Mouse (Mus musculus) CD8-positive naive resting alpha-beta T cell, adult 2 months (primary cell): ENCODE results near the gene Trim31.
"Not testable (repeated sequence)": the region's sequence is repeated elsewhere in the genome, so short reads cannot be mapped to it uniquely, and the experiment has no call there.

Source experiments
- DNase-seq, 2 experiments: peaks; one replicate each; pipeline ENCODE4 v3.0.0; 2022; ENCODE audit warnings: low read depth in 2 of 2, low spot score in 2 of 2

Trim31 gene

GRCm38 (mm10) chr17:36897552-36898205 lies at the start of gene Trim31:
Gene Trim31, plus strand, starts transcription at chr17:36898118.
- DNase-seq = no peak

DNA sequence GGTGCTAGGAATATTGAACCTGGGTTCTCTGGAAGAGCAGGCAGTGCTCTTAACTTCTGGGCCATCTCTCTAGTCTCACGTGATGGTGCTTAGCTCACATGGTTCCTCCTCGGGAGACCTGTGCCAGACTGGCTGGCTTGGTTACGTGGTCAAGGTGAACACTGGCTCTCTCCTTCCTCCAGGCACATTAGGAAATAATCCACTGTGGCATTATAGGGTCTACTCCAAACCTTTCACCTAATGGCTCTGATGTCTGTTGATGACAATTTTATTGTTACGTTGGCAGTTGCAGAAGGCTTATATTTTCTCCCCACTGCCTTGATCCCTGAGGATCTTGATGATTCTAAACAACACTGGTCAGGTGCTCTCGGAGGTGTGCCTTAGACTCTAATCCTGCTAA lies 49.0 kb upstream of the Trim31 start:
- no peak for DNase-seq

- no peak for DNase-seq
Measured at GRCm38 (mm10) chr17:36849992-36850391, 47.9 kb upstream of the Trim31 start.

GRCm38 (mm10) chr17:36851200-36851599 lies 46.7 kb upstream of the Trim31 start:
- no peak for DNase-seq

DNA sequence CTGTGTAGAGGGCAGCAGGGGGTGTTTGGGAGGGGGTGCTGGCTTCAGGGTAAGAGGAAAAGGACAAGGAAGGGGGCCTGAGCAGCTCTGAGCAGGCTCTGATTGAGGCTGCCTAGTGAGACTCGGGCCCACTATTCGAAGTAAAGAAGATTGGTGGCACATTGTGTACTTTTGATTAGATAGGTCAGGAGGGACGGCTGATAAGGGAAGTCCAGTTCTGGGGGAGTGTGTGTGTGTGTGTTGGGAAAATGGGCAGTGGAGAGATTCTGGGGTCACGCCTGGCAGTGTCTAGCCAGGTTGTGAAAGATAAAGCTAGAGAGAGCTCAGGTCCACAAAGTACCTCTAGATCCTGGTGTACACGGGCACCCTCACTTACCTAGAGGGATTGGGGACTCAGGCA lies 46.3 kb upstream of the Trim31 start:
- no peak for DNase-seq

DNA sequence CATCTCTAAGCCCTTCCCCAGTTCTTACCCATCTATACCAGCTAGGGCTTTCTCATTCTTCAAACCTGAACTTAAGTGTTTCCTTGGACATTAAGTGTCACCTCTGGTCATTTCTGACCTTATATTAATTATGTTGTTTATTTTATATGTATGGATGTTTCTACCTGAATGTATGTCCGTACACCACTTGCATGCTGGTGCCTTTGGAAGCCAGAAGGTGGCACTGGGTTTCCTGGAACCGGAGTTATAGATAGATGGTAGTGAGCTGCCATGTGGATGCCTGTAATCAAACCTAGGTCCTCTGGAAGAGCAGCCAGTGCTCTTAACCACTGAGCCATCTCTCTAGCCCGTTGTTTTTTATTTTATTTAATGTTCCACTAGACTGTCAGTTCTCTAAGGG lies 42.4 kb upstream of the Trim31 start:
- DNase-seq = no peak

- no peak for DNase-seq
Measured at GRCm38 (mm10) chr17:36856236-36856635, 41.7 kb upstream of the Trim31 start.

DNA sequence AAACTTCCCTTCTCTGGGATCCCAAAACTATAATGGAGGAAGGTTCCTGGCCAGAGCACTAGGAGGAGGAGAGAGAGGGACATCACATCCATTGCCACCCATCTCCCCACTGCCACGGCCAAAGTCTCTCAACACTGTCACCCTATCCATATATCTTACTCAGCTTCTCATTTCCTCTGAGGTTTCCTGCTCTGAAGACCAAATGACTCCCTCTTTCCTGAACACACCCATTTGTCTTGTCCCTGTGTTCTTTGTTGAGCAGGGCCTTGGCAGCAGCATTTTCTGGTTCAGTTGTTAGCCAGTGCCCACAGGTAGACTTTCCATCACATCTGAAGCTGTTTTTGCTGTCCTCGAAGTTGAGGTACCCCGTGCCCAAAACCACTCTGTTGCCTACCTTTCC lies 39.7 kb upstream of the Trim31 start:
- no peak for DNase-seq

- no peak for DNase-seq
Measured at GRCm38 (mm10) chr17:36861680-36862079, 36.2 kb upstream of the Trim31 start.

GRCm38 (mm10) chr17:36866719-36867527 lies 31.0 kb upstream of the Trim31 start, which contains the start of gene Trim15:
Gene Trim15, minus strand, starts transcription at chr17:36867210.
- no peak for DNase-seq

DNA sequence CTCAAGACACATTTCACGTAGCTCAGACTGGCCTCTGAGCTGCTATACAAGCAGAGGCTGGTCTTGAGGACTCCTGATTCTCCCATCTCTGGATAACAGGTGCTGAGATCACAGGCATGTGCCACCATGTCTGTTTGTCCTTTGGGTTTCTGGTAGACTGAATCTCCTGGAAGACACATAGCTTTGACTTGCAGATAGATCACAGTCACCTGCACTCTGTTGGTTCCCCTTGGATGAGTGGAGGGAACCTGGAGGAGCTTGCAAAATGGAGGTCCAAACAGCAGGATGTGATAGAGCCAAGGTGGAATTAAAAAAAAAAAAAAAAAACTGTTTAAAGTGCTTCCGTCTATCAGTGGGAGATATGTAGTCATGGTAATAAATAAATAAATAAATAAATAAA lies 29.1 kb upstream of the Trim31 start:
- DNase-seq = no peak

DNA sequence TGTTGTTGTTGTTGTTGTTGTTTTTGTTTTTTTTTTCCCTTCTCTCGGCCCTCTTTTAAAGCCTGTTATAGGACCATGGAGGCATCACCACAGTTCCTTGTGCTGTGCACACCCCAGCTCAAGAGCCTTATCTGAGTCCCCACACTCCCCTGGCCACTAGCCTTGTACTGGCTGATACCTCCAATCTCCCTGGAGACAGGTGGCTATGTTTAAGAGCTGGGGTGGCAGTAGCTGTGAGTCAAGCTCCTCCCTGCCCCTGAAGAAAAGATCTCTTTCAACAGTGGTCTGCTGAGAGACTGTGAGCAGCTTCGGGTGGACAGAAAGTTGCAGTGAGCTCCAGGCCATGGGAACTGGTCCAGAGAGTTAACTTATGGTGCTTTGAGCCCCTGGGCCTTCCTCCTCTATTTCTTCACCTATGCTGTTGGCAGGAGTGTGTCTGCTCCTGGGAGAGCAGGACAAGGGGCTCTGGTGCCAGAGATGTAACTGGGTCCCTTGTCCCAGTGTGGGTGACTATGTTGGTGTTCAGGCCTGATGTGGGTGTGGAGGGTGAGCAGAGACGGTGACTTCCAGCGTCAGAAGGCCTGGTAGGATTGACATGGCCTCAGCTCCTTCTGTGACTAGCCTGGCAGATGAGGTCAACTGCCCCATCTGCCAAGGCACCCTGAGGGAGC lies 28.5 kb upstream of the Trim31 start, which contains the start of gene Trim10:
Gene Trim10 (plus strand): TSS at position 291 of the 671 bp plus-strand sequence.
- no peak for DNase-seq

- no peak for DNase-seq
Measured at GRCm38 (mm10) chr17:36869955-36870810, 27.7 kb upstream of the Trim31 start.

DNA sequence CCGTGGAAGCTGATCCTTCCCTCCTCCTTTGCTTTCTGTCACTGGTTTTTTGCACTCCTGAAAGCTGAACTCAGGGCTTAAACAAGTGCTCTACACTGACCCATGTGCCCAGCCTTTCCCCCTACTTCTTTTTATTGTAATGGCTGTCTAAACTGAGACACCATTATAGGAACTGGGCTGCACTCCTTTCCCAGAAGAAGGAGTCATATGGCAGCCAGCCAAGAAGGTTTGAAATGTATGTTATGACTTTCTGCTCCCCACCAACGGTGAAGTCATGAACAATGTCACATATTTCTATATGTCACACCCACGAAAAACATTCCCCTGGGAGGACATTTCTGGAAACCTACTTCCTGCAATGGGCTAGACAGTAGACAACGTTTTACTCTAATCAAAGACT lies 23.3 kb upstream of the Trim31 start:
- no peak for DNase-seq

DNA sequence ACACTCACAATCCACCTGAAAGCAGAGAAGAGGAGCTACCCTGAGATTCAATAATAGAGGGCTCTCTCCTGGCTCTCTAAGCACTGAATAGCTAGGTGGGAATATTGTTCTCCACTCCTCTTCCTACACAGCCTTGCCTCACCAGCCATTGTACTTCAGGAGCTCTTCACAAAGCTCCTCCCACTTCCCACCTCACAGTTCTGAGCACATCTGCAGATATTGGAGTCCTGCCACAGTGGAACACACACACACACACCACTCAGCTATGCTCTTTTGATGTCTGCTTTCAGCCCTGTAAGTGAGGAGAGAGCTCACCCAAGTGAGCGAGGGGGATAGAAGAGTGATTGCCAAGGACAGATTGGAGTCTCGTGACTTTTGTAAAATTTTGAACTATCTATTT lies 14.6 kb upstream of the Trim31 start:
- no peak for DNase-seq

DNA sequence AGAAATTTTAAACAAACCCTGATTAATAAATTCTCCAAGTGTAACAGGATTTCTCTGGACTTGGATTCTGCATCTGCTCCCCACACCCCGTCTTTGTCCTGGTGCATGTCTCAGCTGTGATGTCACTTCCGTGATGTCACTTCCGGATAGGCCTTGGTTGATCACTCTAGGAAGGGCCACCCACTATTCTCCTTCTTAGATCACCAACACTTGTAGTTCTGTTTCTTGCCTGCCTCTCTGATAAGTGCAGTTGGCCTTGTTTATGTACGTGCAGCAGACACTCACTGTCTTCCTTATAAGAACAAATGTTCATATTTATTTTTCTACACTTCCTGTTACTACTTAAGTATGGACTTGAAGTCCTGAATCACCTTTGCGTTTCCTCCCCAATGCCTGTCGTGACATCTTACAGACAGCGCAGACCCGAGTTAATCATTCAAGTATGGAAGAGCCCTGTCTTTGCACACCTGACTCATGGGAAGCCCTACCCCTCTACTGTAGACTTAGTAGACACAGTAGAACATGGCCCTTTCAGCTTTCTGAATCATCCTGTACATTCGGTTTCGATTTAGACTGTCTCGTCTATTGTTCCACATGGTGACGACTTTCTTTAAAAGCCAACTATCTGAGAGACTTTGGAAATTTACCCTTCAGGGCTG lies 12.7 kb upstream of the Trim31 start:
- DNase-seq = no peak

- DNase-seq = no peak
Measured at GRCm38 (mm10) chr17:36890073-36890903, 7.6 kb upstream of the Trim31 start, which contains the start of gene Trim40. Gene Trim40, minus strand, starts transcription at chr17:36890123.

- not testable (repeated sequence) for DNase-seq
Measured at GRCm38 (mm10) chr17:36891496-36891895, 6.4 kb upstream of the Trim31 start.

GRCm38 (mm10) chr17:36892362-36892761 lies 5.6 kb upstream of the Trim31 start:
- peak in 1 of 2 experiments; percentile 10 for DNase-seq
